Mouse (Mus musculus) kidney, postnatal 4 days (tissue): ENCODE measurements around the gene Adrb1.

Experiments
- DNase-seq, 2 experiments: peaks; one replicate each; pipeline ENCODE4 v3.0.0; 2021; ENCODE audit warnings: mixed read lengths in 2 of 2

Adrb1 gene

GRCm38 (mm10) chr19:56703238-56704097 is 18.5 kb upstream of the Adrb1 start:
- peak in 1 of 2 experiments; percentile 19 for DNase-seq

GRCm38 (mm10) chr19:56705026-56705675 is 16.8 kb upstream of the Adrb1 start:
- peak; percentile 25 to 47 for DNase-seq

DNA sequence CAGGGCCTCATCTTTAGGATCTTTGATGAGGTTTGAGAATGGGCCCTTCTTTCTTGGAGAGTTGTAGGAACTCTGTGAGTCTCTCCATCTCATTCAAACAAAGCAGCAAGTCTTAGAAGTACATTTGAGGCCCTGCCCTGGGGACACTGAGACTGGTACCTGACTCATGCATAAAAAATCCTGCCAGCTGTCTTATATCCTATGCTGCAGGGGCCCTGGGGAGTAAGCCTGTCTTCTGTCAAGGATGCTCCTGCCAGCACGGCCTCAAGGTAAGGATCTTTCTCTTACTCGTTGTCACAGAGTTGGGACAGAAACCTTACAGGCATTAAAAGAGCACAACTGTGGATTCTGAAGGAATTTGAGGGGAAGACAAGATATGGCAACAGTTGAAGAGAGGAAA is 13.2 kb upstream of the Adrb1 start:
- no peak for DNase-seq

DNA sequence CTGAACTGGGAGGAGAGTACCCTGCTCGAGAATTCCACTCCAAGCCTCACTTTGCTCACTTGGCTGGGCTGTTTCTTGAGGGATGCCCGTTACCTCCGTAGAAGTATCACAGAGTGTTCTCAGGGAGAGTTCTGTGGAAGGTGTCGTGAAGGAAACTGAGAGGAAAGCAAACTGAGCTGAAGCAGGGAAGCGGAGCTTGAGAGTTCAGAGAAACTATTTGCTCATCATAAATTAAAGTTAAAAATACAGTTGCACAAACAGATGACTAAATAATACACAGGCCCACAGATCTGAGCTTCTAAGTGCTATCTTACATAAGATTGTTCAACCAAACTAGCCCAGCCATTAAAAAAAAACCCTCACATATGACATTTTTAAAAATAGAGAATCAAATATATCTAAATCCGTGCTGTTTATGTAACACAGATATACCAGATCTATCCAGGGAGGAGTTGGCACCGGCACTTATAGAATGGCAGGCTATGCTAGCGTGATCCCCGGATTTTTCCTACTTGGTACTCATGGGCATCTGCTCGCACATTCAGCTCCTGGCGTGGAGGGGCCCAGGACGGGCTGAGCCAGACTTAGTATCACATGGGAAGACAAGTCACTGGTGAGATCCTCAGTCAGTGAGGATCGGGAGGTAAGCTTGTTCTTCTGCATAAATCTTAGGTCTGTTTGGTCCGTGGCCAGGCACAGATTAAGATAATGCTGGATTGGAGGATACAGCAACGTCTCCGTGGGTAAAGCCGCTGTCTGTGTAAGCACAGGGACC is 11.7 kb upstream of the Adrb1 start:
- DNase-seq, result no peak

DNA sequence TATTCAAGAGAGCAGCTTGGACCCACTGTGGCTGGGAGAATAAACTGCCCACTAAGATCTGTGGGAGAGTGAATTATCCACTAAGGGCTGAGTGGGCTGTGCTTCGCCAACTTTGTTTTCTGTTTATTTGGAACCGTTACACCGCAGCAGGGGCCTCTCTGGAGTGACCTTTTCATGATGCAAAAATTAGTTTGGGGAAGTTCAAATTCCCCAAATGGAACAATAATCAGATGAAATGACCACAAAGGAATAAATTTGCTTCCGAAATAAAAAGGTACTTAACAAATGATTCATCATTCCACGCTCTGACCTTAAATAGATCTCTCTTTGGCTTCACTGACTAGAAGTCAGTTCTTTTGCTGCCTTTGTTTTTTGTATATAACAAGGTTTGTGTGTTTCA is 8.4 kb upstream of the Adrb1 start:
- no peak for DNase-seq

GRCm38 (mm10) chr19:56714661-56715170 is 7.3 kb upstream of the Adrb1 start:
- no peak for DNase-seq

GRCm38 (mm10) chr19:56718046-56718445 is 4.0 kb upstream of the Adrb1 start:
- DNase-seq, result no peak

DNA sequence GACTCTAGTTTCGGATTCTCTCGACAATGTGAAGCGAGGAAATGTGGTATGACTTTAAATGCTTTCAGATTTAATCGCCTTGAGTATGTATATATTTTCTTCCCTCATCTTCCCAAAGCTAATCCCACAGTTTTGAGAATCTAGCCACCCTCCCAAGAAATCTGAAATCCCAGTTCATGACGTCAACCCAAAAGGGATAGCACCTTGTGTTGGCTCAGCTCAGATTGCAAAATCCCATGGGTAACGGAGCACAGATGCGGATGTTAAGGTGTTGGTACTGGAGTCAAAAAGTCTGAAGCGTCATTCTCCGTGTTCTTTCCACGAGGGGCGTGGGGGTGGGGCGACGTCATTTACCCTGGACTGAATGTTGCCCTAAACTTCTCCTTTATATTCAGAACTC is 1.1 kb upstream of the Adrb1 start:
- DNase-seq, result no peak

GRCm38 (mm10) chr19:56722291-56722707 is 300 bp downstream of the Adrb1 start:
- DNase-seq, result peak; percentile 19 to 47

- DNase-seq, result peak in 1 of 2 experiments; percentile 22
Measured at GRCm38 (mm10) chr19:56722711-56723330, 822 bp downstream of the Adrb1 start.

DNA sequence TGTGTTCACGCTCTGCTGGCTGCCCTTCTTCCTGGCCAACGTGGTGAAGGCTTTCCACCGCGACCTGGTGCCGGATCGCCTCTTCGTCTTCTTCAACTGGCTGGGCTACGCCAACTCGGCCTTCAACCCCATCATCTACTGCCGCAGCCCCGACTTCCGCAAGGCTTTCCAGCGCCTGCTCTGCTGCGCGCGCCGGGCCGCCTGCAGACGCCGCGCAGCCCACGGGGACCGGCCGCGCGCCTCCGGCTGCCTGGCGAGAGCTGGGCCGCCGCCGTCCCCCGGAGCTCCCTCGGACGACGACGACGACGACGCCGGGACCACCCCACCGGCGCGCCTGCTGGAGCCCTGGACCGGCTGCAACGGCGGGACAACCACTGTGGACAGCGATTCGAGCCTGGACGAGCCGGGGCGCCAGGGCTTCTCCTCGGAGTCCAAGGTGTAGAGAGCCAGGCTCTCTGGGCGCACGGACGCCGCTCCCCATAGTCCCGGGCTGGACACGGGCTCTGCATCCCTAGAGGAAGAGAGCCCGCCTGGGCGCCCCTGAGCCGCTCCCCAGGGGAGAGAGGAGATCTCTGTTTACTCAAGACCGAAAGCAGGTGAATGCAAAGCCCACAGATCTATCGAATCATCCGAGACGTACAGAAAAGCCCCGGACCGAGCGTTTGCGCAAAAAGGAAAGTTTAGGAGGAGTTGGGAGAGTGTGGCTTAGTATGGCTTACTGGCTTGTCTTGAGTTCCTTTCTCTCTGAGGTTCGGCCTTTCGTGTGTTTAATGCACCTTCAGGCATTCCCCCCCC is 1.5 kb downstream of the Adrb1 start:
- DNase-seq, result peak; percentile 76 to 84

GRCm38 (mm10) chr19:56724126-56724597 is 2.2 kb downstream of the Adrb1 start:
- peak; percentile 32 to 48 for DNase-seq

- no peak for DNase-seq
Measured at GRCm38 (mm10) chr19:56727170-56727877, 5.3 kb downstream of the Adrb1 start.

- DNase-seq, result peak in 1 of 2 experiments; percentile 20
Measured at GRCm38 (mm10) chr19:56734033-56734572, 12.1 kb downstream of the Adrb1 start.

GRCm38 (mm10) chr19:56735747-56736146 is 13.7 kb downstream of the Adrb1 start:
- DNase-seq, result no peak

- no peak for DNase-seq
Measured at GRCm38 (mm10) chr19:56736287-56736686, 14.3 kb downstream of the Adrb1 start.

GRCm38 (mm10) chr19:56745061-56745460 is 23.1 kb downstream of the Adrb1 start:
- peak; percentile 20 to 26 for DNase-seq

DNA sequence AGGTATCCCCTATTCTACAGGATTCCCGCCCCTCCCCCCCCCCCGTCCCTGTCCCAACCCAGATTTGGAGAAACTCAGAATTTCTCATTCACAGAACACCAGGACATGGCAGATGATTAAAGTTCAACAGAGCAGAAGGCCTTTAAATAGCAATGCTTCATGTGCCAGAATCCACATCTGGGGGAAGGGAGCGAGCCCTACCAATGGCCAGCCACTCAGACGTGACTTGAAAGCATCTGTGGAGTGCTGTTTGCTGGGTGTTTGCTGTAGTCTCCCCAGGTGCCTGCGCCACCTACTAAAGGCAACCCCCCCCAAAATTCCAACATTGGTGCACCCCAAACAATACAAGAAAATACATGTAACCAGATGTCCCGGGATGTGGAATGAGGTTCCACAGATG is 23.5 kb downstream of the Adrb1 start:
- DNase-seq, result no peak

DNA sequence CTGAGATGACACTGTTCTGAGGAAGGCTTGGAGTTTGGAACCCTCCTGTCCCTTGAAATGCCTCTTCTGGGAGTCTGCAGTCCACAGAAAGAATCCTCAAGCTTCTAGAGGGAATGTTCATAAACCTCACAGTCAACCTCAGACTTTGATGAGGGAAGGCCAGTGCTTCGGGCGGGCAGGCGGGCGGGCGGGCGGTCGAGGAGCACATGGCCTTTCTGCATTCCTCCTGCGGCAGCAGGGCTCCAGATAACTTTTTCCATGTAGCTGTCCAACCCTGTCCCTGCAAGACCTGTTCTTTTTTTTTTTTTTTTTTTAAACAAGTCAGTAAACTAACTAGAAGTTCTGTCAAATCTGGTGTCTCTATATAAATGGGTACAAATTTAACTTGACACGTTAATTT is 24.6 kb downstream of the Adrb1 start:
- DNase-seq, result no peak

- DNase-seq, result peak; percentile 13 to 27
Measured at GRCm38 (mm10) chr19:56747878-56748277, 25.9 kb downstream of the Adrb1 start.

DNA sequence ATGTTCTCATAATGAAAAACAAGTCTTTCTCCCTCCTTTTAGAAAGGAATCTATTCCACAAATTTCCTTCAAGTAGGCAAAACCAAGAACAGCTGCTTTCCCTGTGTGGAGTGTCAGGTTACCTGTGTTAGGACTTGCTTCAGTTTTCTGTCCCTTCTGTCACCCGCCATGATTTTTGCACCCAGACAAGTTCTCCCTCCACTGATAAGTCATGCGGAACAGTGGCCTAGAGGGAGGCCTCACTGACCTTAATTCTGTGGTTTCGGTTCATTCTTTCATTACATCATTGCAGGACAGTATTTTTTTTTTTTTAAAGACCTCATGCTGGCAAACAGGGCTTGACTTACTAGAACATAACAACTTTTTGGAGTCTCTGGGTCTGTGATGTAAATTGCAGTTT is 27.3 kb downstream of the Adrb1 start:
- DNase-seq, result peak in 1 of 2 experiments; percentile 24
